Mouse (Mus musculus) heart, adult 2 months (tissue): Measurements from ENCODE around the gene 2310057N15Rik.

ENCODE experiments used
- CTCF ChIP-seq: fragments of 200-600 bp; IDR thresholded peaks from 2 replicates; pipeline ENCODE4 v1.8.1; 2022; ENCODE audit warnings: antibody characterized with exemption, mild to moderate bottlenecking, moderate library complexity
- EP300 ChIP-seq: fragments of 200-500 bp; IDR thresholded peaks from 2 replicates; pipeline ENCODE4 v1.6.1; 2011; ENCODE audit warnings: low read depth, low read length, control low read depth; ENCODE audit not compliant: insufficient read depth
- POLR2A ChIP-seq: fragments of 200-500 bp; IDR thresholded peaks from 2 replicates; pipeline ENCODE4 v1.6.1; 2011; ENCODE audit warnings: mild to moderate bottlenecking, low read depth, low read length, control low read depth; ENCODE audit not compliant: insufficient read depth

DNA sequence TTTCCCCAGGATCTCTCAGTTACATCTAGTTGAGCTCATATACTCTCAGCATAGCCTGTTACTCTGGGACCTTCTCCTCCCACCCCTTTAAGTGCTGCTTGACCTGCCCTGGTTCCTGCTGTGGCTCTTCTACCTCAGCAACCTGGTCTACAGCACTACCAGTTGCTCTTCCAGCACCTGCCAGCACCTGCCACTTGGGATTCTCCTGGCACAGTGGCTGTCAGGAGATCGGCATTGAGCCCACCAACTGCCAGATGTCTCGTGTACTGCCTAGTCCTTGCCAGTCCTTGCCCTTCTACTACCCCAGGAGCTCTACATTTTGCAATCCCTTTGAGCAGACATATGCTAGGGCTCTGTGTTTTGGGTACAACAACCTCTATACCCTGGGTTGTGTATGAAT is 12.8 kb upstream of the 2310057N15Rik start:
- TF ChIP-seq EP300: no peak
- TF ChIP-seq POLR2A: no peak
- no peak for TF ChIP-seq CTCF
